Mouse (Mus musculus): ENCODE results near the gene Vmn2r113.
"Not testable (repeated sequence)": the region's sequence is repeated elsewhere in the genome, so short reads cannot be mapped to it uniquely, and the experiment has no call there.

Vmn2r113 gene

DNA sequence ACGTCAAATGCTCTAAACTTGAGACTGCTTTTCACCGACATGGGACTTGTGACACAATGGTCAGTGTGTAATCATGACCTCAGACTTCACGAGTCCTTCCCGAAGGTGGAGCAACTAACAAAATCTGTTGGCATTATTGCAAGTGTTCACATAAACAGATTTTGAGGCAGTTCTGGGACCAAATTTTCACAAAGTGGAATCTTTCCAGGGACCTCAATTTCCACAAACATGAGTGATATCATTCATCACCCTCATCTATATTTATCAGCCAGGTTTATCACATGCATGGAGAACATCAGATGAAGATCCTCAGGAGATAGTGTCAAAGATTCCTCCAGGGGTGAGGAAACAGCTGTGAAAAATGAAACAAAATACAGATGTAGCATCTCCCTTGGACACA lies at the start of gene Vmn2r113:
TSS of gene Vmn2r113 (plus strand) at position 301 of the 400 bp plus-strand sequence.
- not testable (repeated sequence) for DNase-seq
